Mouse (Mus musculus) midbrain, embryonic 13.5 days (tissue): Measurements from ENCODE around the gene Setdb2. TPM values are rescaled to one million over a fixed set of nuclear protein-coding genes. Genes with fewer than 3 reads are reported as not detected.
"Not testable (repeated sequence)": the region's sequence is repeated elsewhere in the genome, so short reads cannot be mapped to it uniquely, and the experiment has no call there.

Experiments used
- ATAC-seq: fragments of 200-750 bp; cut with Nextera tagmentation; 2 replicates; pipeline ENCODE4 v1.8.0; 2017; ENCODE audit warnings: mild to moderate bottlenecking, moderate TSS enrichment, moderate library complexity
- H3K27ac ChIP-seq: fragments of 300-500 bp; sonication (generic); 2 replicates; pipeline ENCODE4 v1.5.1; 2015; ENCODE audit warnings: inconsistent platforms, mild to moderate bottlenecking, moderate library complexity
- H3K27me3 ChIP-seq: fragments of 300-500 bp; sonication (generic); 2 replicates; pipeline ENCODE4 v1.6.1; 2015; ENCODE audit warnings: mild to moderate bottlenecking, inconsistent platforms
- H3K36me3 ChIP-seq: fragments of 300-500 bp; sonication (generic); 2 replicates; pipeline ENCODE4 v1.6.1; 2015; ENCODE audit warnings: mild to moderate bottlenecking, inconsistent platforms
- H3K4me1 ChIP-seq: fragments of 300-500 bp; sonication (generic); replicated peaks from 2 replicates; pipeline ENCODE4 v1.6.1; 2015; ENCODE audit warnings: inconsistent platforms
- H3K4me2 ChIP-seq: fragments of 300-500 bp; sonication (generic); replicated peaks from 2 replicates; pipeline ENCODE4 v1.6.1; 2015; ENCODE audit warnings: moderate library complexity, mild to moderate bottlenecking, inconsistent platforms
- H3K4me3 ChIP-seq: fragments of 300-500 bp; sonication (generic); replicated peaks from 2 replicates; pipeline ENCODE4 v1.5.1; 2015; ENCODE audit warnings: mild to moderate bottlenecking, inconsistent platforms
- H3K9ac ChIP-seq: fragments of 300-500 bp; sonication (generic); replicated peaks from 2 replicates; pipeline ENCODE4 v1.6.1; 2015; ENCODE audit warnings: mild to moderate bottlenecking, inconsistent platforms
- H3K9me3 ChIP-seq: fragments of 300-500 bp; sonication (generic); 2 replicates; pipeline ENCODE4 v1.6.1; 2016; ENCODE audit warnings: mild to moderate bottlenecking, inconsistent platforms
- WGBS: fragments of 180-500 bp; shearing (Covaris S2); methylation state at CpG from one replicate; pipeline ENCODE4 v1.1.7; 2015; 5-methylcytosine and 5-hydroxymethylcytosine counted together
- polyA plus RNA-seq: library from polyadenylated mRNA; unstranded; fragments of >200 nt; fragmentation: Nextera tagmentation; extraction: Ambion mirVana; gene quantifications from 2 replicates; pipeline ENCODE4 v1.2.1, GENCODE M21; 2015

Setdb2 gene
- polyA plus RNA-seq, 1 experiment from 2014 or later, result 8.3 TPM

DNA sequence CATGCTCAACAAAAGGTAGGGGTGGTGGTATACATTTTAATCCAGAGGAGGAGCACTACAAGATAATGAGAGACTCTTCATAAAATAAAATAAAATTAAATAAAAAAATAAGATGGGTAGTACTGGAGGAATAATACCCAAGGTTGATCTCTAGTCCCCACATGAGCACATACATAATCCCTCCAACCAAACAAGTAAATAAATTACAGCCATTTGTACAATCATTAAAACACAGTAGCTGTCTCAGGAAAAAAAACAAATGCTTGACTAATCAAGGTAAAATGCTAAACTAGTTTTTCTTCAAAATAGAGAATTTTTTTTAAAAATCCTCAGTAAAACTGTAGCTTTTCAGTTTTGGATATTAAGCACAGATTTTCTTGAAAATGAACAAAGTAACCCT, 5.5 kb downstream of the Setdb2 start:
- Histone ChIP-seq H3K36me3 (no peaks in the 10 kb centered on the region), H3K27me3 (no peaks in the 10 kb centered on the region)
- ATAC-seq, result no peak

DNA sequence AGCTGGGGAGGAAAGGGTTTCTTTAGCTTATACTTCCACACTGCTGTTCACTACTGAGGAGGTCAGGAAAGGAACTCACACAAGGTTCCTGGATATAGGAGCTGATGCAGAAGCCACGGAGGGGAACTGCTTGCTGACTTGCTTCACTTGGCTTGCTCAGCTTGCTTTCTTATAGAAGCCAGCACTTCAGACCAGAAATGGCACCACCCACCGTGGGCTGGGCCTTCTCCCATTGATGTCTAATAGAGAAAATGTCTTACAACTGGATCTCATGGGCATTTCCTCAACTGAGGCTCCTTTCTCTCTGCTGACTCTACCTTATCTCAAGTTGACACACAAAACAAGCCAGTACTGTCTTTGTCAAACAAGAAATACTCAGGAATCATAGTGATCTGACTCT, 6.8 kb downstream of the Setdb2 start:
- Histone ChIP-seq H3K27ac (no peak overlapping the region), H3K4me1 (no peaks in the 10 kb centered on the region), H3K4me2 (no peak overlapping the region), H3K27me3 (no peaks in the 10 kb centered on the region), H3K4me3 (no peak overlapping the region), H3K9ac (no peak overlapping the region), H3K36me3 (no peaks in the 10 kb centered on the region), H3K9me3 (no peaks in the 10 kb centered on the region)
- ATAC-seq, result no peak
- 84% methylated on average over 2 of the region's 2 CpGs for WGBS

More for the DNA sequence above, 5.5 kb downstream of the Setdb2 start:
- Histone ChIP-seq H3K9ac (no peak overlapping the region), H3K4me1 (peaks cover 12% of the 10 kb centered on the region), H3K27ac (no peak overlapping the region), H3K4me3 (no peak overlapping the region), H3K9me3 (no peaks in the 10 kb centered on the region), H3K4me2 (no peak overlapping the region)

DNA sequence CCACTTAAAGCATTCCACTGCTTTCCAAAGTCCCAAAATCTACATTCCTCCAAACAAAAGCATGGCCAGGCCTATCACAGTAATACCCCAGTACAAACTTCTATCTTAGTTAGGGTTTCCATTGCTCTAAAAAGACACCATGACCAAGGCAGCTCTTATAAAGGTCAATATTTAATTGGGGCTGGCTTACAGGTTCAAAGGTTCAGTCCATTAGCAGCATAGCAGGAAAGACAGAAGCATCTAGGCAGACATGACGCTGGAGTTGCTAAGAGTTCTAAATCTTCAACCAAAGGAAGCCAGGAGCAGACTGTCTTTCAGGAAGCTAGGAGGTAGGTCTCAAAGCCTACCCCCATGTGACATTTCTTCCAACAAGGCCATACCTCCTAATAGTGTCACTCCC, 10.1 kb downstream of the Setdb2 start:
- Histone ChIP-seq H3K9me3 (no peaks in the 10 kb centered on the region), H3K27me3 (no peaks in the 10 kb centered on the region)

DNA sequence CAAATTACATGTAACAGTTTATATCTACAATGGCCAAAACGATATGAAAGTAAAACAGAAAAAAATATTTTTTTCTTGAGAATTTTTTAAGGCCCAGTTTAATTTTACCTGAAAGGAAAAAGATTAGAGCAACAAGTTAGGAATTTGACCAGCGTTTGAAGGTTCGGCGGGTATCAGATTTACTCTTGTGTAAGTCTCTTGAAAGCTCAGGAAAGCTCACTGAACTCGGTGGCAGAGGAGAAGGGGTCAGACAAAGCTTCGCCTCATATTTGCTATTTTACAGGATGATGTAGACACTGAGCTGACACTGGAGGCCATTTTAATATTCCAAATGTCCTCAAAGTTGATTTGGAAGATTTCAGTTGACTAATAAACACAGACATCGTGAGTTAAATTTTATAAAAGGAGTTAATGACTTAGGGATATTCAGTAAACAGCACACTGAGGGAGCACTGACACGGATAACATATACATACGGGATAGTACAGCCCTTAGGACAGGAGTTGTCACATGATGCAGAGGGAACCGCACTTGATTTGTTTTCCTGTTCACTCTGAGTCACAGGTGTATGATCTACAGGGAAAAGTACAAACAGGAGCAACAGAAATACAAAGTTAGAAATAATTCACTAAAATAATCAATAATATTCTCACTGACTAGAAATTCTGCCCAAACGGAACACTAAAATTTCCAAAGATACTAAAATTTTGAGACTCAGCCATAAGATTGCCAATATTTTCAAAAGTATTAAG, 17.6 kb downstream of the Setdb2 start:
- Histone ChIP-seq H3K9ac (no peak overlapping the region), H3K4me2 (no peak overlapping the region), H3K4me1 (no peaks in the 10 kb centered on the region), H3K36me3 (peaks cover 3% of the 10 kb centered on the region; the same call in 1 of the 2 replicates), H3K27me3 (no peaks in the 10 kb centered on the region), H3K27ac (no peak overlapping the region), H3K4me3 (no peak overlapping the region), H3K9me3 (no peaks in the 10 kb centered on the region)
- WGBS, result 81% methylated on average over 11 of the region's 11 CpGs
- no peak for ATAC-seq

More for the DNA sequence above, 10.1 kb downstream of the Setdb2 start:
- Histone ChIP-seq H3K4me1 (no peaks in the 10 kb centered on the region), H3K9ac (no peak overlapping the region), H3K27ac (no peak overlapping the region), H3K4me3 (no peak overlapping the region), H3K4me2 (no peak overlapping the region), H3K36me3 (no peaks in the 10 kb centered on the region)
- ATAC-seq, result no peak
- WGBS, result 87% methylated on average over 1 of the region's 1 CpGs

DNA sequence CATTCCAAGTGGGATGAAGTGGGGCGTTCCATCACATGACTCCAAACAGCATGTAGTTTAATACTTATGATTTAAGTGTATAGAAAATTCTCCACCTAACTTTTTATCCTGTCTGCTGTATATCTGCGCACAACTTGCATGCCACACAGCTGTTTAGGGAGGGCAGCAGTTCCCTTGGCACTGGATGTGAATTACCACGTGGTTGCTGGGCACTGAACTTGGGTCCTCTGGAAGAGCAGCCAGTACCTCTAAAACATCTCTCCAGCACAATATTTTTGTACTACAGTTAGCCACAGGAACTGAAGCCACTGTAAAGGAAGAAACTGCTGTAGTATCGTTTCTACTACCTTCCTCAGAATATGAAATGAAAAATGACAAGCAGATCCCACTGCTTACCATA, 22.5 kb downstream of the Setdb2 start:
- Histone ChIP-seq H3K9ac (no peak overlapping the region), H3K36me3 (peaks cover 14% of the 10 kb centered on the region), H3K9me3 (no peaks in the 10 kb centered on the region), H3K4me3 (no peak overlapping the region), H3K4me2 (no peak overlapping the region), H3K4me1 (no peaks in the 10 kb centered on the region), H3K27ac (no peak overlapping the region), H3K27me3 (no peaks in the 10 kb centered on the region)
- no peak for ATAC-seq
- 89% methylated on average over 4 of the region's 4 CpGs for WGBS

DNA sequence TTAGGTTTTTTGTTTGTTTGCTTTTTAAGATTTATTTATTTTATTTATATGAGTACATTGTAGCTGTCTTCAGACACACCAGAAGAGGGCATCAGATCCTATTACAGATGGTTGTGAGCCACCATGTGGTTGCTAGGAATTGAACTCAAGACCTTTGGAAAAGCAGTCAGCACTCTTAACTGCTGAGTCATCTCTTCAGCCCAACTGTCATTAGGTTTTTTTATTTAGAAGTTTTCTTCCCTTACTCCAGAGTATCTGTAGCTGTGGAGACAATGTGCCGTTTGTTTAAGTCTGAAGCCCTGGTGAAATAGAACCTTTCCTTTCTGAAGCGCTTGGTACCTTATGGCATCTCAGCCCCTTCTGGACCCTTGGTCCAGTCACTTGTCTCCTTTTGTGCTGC, 25.7 kb downstream of the Setdb2 start:
- H3K9ac ChIP-seq, H3K27ac ChIP-seq, H3K4me3 ChIP-seq, H3K9me3 ChIP-seq, H3K4me1 ChIP-seq, ATAC-seq, H3K27me3 ChIP-seq, H3K4me2 ChIP-seq: not testable (repeated sequence)
- H3K36me3 ChIP-seq, result peaks cover 16% of the 10 kb centered on the region
- 94% methylated on average over 2 of the region's 2 CpGs for WGBS

DNA sequence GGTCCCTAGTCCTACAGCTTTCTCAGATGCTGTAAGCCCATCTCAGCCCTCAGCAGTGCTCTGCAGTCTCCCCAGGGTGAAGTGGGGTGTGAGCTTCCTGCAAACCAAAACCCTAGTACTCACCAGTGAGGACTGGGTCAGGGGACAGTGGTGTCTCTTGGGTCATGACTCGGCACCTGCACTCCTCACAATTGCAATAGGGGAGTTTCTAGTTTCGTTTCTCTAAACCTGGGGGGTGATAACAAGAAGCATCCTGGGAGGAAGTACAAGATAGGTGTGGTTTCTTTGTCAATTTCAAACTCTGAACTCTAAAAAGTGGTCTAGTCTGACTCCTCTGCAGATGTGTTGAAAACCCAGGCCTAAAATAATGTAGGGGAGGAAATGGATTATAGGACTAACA, 43.7 kb downstream of the Setdb2 start:
- Histone ChIP-seq H3K36me3 (peaks cover 3% of the 10 kb centered on the region; the same call in 1 of the 2 replicates), H3K9ac (no peak overlapping the region), H3K4me3 (no peak overlapping the region), H3K9me3 (no peaks in the 10 kb centered on the region), H3K4me1 (no peaks in the 10 kb centered on the region), H3K4me2 (no peak overlapping the region), H3K27ac (no peak overlapping the region), H3K27me3 (no peaks in the 10 kb centered on the region)
- ATAC-seq, result no peak
- 84% methylated on average over 2 of the region's 2 CpGs for WGBS

DNA sequence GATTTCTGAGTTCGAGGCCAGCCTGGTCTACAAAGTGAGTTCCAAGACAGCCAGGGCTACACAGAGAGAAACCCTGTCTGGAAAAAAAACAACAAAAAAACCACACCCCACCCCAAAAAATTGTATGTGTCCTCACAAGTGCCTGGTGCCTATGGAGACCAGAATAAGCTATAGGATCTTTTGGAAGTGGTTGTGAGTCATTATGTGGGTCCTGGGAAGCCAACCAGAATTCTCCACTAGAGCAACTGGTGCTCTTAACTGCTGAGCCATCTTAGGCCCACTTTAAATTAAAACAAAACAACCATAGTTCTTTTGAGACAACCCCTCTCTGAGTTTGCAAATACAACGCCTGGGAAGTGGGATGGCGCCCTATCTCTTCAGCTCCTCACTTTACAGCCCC, 45.4 kb downstream of the Setdb2 start, which contains the start of gene Phf11c:
Gene Phf11c, minus strand, starts transcription at position 101 of the 400 bp plus-strand sequence.
- Histone ChIP-seq H3K9ac (no peak within 1 kb of the TSS), H3K4me2 (no peak within 1 kb of the TSS), H3K27ac (no peak within 1 kb of the TSS), H3K9me3 (no peaks in the 10 kb centered on the region), H3K36me3 (no peaks in the 10 kb centered on the region), H3K4me1 (no peaks in the 10 kb centered on the region), H3K27me3 (no peaks in the 10 kb centered on the region), H3K4me3 (no peak within 1 kb of the TSS)
- 93% methylated on average over 3 of the region's 3 CpGs for WGBS
- no peak for ATAC-seq

DNA sequence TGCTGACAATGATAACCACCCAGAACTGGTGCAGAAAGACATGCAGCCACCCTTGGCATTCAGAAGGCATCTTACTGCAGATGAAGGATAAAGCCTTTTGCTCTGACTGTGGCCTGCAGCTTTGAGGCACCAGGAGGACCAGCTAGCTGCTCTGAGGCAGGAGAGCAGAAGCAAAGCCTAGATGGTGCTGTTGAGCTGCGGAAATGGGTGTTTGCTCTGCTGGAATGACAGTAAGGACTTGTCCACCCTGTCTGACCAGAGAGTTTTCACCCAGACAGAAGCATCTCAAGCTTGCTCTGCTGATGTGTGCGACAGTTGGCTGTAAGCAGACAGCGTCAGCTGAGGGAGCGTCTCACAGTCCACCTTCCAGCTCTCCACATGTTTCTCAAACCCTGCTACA, 50.5 kb downstream of the Setdb2 start:
- not testable (repeated sequence) for H3K36me3 ChIP-seq, H3K27ac ChIP-seq, H3K9ac ChIP-seq, H3K9me3 ChIP-seq, H3K4me3 ChIP-seq, H3K4me2 ChIP-seq, ATAC-seq, H3K4me1 ChIP-seq, H3K27me3 ChIP-seq
- 72% methylated on average over 4 of the region's 4 CpGs for WGBS

DNA sequence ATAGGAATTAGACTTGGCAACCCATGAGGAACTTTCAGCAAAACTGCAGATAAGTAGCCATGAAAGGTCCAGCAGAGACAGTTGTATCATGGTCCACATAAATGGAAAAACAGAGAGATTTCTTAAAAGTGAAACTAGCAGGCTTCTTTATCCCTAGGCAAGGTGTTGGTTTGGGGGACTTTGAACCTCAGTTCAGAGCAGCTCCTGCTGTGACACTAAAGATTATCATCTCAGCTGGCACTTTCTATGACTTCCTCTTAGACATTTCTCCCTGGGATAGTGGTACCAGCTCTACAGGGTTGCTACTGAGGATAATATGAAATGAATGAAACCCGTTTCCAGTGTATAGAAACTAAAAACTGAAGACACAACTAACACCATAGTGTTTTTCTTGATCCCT, 51.2 kb downstream of the Setdb2 start:
- no peak for ATAC-seq
- no peaks in the 10 kb centered on the region for H3K27me3 ChIP-seq
- no peak overlapping the region for H3K27ac ChIP-seq
- no peak overlapping the region for H3K4me3 ChIP-seq
- H3K36me3 ChIP-seq, result no peaks in the 10 kb centered on the region
- no peak overlapping the region for H3K4me2 ChIP-seq
- H3K4me1 ChIP-seq, result no peaks in the 10 kb centered on the region
- no peaks in the 10 kb centered on the region for H3K9me3 ChIP-seq
- WGBS, result 77% methylated on average over 1 of the region's 1 CpGs
- no peak overlapping the region for H3K9ac ChIP-seq

DNA sequence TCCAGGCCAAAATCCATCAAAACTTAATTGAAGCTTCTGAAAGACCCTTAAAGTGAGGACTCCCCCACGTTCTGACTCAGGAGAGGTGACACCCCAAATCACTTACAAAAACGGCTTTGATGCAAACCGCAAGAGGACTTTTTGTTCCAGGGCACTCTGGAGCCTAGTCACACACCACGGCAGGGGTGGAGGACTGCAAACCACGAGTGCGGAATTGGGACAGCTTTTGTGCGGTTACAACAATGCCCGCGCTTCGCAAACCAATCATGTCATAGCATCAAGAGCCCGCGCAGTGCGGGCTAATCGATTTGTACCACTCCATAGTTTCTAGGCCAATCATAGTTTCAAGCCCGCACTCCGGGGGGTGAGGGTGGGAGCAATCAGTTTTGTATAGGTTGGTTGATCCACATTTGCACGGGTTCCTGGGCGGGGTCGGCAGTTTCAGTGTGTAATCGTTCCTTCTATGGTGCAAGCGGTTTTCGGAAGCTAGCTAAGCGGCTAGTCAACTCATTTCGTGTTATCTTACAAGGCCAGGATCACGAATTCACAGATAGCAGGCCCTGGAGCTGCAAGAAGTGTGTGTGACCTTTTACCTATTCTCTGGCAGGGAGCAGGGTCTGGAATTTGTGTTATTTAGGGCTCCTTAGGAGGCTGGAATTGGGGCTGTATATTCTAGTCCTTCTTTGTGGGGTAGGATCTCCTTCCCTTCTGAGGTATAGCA, 70.2 kb downstream of the Setdb2 start:
- Histone ChIP-seq H3K4me3 (no peak overlapping the region), H3K9ac (no peak overlapping the region), H3K4me2 (no peak overlapping the region), H3K4me1 (no peaks in the 10 kb centered on the region), H3K9me3 (no peaks in the 10 kb centered on the region), H3K36me3 (no peaks in the 10 kb centered on the region), H3K27ac (no peak overlapping the region), H3K27me3 (no peaks in the 10 kb centered on the region)
- no peak for ATAC-seq
- 94% methylated on average over 25 of the region's 25 CpGs for WGBS

DNA sequence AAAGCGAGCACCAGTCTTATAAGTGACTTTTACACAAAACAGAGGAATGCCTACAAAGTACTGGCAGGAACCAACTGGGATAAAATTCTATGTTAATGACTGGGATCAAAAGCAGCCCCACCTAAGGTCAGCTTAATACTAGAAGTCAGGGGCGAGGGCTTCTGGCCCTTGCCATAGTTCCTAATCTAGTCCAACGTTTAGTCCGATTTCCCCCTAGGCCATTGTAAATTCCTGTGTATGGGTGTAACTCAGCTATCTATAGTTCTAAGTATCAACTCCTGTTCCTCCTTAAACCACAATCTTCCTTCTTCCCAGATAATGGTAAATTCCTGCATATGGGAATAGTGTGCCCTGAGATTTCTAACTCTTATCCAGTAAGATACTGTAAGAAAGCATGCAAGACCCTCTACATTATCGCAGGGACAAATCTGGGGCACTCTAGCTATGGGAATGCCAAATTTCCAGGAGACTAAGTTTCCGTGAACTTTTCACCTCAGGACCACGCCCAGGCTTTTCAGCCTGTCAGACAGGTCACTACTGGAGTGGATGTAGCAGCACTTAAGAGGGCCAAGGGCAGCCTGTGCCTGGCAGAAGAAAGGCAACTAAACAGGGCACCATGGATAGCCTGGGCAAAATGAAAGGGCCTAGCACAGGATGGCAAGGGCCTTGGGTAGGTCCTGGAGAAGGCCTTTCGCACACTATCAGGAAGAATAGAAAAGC, 74.1 kb downstream of the Setdb2 start:
- 85% methylated on average over 8 of the region's 8 CpGs for WGBS
- Histone ChIP-seq H3K4me2 (no peak overlapping the region), H3K36me3 (no peaks in the 10 kb centered on the region), H3K27me3 (no peaks in the 10 kb centered on the region), H3K4me1 (no peaks in the 10 kb centered on the region), H3K9ac (no peak overlapping the region), H3K9me3 (no peaks in the 10 kb centered on the region), H3K27ac (no peak overlapping the region), H3K4me3 (no peak overlapping the region)
- ATAC-seq, result no peak
